Mouse (Mus musculus): ENCODE results near the gene Cyp2t4. TPM values are rescaled to one million over a fixed set of nuclear protein-coding genes. Genes with fewer than 3 reads are reported as not detected.

Gene Cyp2t4
- polyA plus RNA-seq, 1 experiment from 2014 or later = 0.20 TPM

- no peak for TF ChIP-seq CTCF (IDR thresholded peaks at IDR 0.05; ENCODE audit: low read depth)
Measured at GRCm38 (mm10) chr7:27174896-27175295, 21.4 kb downstream of the Cyp2t4 start.

GRCm38 (mm10) chr7:27177942-27178323 is 24.4 kb downstream of the Cyp2t4 start:
- H3K36me3 ChIP-seq (ENCODE audit: insufficient read depth) = peaks cover 27% of the 10 kb centered on the region
- no peak for ATAC-seq (ENCODE audit: insufficient read depth)
- H3K4me2 ChIP-seq = peak overlapping the region; percentile 67
- no peaks in the 10 kb centered on the region for H3K9me3 ChIP-seq (ENCODE audit: low read depth, low read length)
- TF ChIP-seq CTCF (IDR thresholded peaks at IDR 0.05; ENCODE audit: low read depth) = no peak
- peaks cover 9% of the 10 kb centered on the region for H3K4me1 ChIP-seq (ENCODE audit: insufficient read depth)
- no peaks in the 10 kb centered on the region for H3K27me3 ChIP-seq (ENCODE audit: insufficient read depth, low read length)
- H3K4me3 ChIP-seq (ENCODE audit: low read depth, low read length) = peak overlapping the region; percentile 61
- WGBS = 12% methylated on average over 4 of the region's 4 CpGs
- DNase-seq = no peak
- H3K9ac ChIP-seq = peak overlapping the region; percentile 48
- H3K27ac ChIP-seq (ENCODE audit: low read depth) = peak overlapping the region; percentile 92

More at GRCm38 (mm10) chr7:27174896-27175295, 21.4 kb downstream of the Cyp2t4 start:
- Histone ChIP-seq H3K9me3 (ENCODE audit: low read depth, low read length) (no peaks in the 10 kb centered on the region), H3K9ac (no peak overlapping the region), H3K4me3 (ENCODE audit: low read depth, low read length) (no peak overlapping the region), H3K36me3 (ENCODE audit: insufficient read depth) (peaks cover 49% of the 10 kb centered on the region), H3K27ac (ENCODE audit: low read depth) (no peak overlapping the region), H3K4me2 (no peak overlapping the region), H3K4me1 (ENCODE audit: insufficient read depth) (peaks cover 9% of the 10 kb centered on the region), H3K27me3 (ENCODE audit: insufficient read depth, low read length) (no peaks in the 10 kb centered on the region)
- DNase-seq (no peak), ATAC-seq (ENCODE audit: insufficient read depth) (no peak)
- WGBS = 91% methylated on average over 7 of the region's 7 CpGs

- Histone ChIP-seq H3K4me3 (ENCODE audit: low read depth, low read length) (peak within 1 kb of the TSS; percentile 61), H3K4me1 (ENCODE audit: insufficient read depth) (peaks cover 9% of the 10 kb centered on the region), H3K9ac (peak within 1 kb of the TSS; percentile 48), H3K27ac (ENCODE audit: low read depth) (peak within 1 kb of the TSS; percentile 92), H3K36me3 (ENCODE audit: insufficient read depth) (peaks cover 27% of the 10 kb centered on the region; the same call in 1 of the 2 replicates), H3K9me3 (ENCODE audit: low read depth, low read length) (no peaks in the 10 kb centered on the region), H3K27me3 (ENCODE audit: insufficient read depth, low read length) (no peaks in the 10 kb centered on the region), H3K4me2 (peak within 1 kb of the TSS; percentile 67)
- TF ChIP-seq CTCF (IDR thresholded peaks at IDR 0.05; ENCODE audit: low read depth) = peak; percentile 75
- ATAC-seq (ENCODE audit: insufficient read depth) = peak; percentile 97
- WGBS = under 1% methylated on average over 53 of the region's 53 CpGs
- DNase-seq = peak; percentile 99
Measured at GRCm38 (mm10) chr7:27178324-27179216, 25.1 kb downstream of the Cyp2t4 start, which contains the start of gene Rab4b. Gene Rab4b (minus strand): TSS chr7:27178896.

GRCm38 (mm10) chr7:27179217-27179918 is 25.9 kb downstream of the Cyp2t4 start:
- Histone ChIP-seq H3K4me3 (ENCODE audit: low read depth, low read length) (peak overlapping the region; percentile 61), H3K27ac (ENCODE audit: low read depth) (peak overlapping the region; percentile 92), H3K36me3 (ENCODE audit: insufficient read depth) (peaks cover 26% of the 10 kb centered on the region; the same call in 1 of the 2 replicates), H3K9me3 (ENCODE audit: low read depth, low read length) (no peaks in the 10 kb centered on the region), H3K4me2 (peak overlapping the region; percentile 67), H3K9ac (peak overlapping the region; percentile 32; the same call in 1 of the 2 replicates), H3K4me1 (ENCODE audit: insufficient read depth) (peaks cover 9% of the 10 kb centered on the region), H3K27me3 (ENCODE audit: insufficient read depth, low read length) (no peaks in the 10 kb centered on the region)
- no peak for DNase-seq
- TF ChIP-seq CTCF (IDR thresholded peaks at IDR 0.05; ENCODE audit: low read depth) = no peak
- WGBS = 39% methylated on average over 16 of the region's 16 CpGs
- no peak for ATAC-seq (ENCODE audit: insufficient read depth)

- DNase-seq = peak; percentile 70
- peaks cover 26% of the 10 kb centered on the region for H3K36me3 ChIP-seq (ENCODE audit: insufficient read depth)
- H3K4me1 ChIP-seq (ENCODE audit: insufficient read depth) = peaks cover 9% of the 10 kb centered on the region
- H3K9me3 ChIP-seq (ENCODE audit: low read depth, low read length) = no peaks in the 10 kb centered on the region
- H3K4me2 ChIP-seq = peak overlapping the region; percentile 67
- H3K27ac ChIP-seq (ENCODE audit: low read depth) = peak overlapping the region; percentile 92
- no peak for TF ChIP-seq CTCF (IDR thresholded peaks at IDR 0.05; ENCODE audit: low read depth)
- WGBS = 33% methylated on average over 5 of the region's 5 CpGs
- ATAC-seq (ENCODE audit: insufficient read depth) = no peak
- no peaks in the 10 kb centered on the region for H3K27me3 ChIP-seq (ENCODE audit: insufficient read depth, low read length)
- H3K4me3 ChIP-seq (ENCODE audit: low read depth, low read length) = peak overlapping the region; percentile 61
- H3K9ac ChIP-seq = peak overlapping the region; percentile 36; the same call in 1 of the 2 replicates
Measured at GRCm38 (mm10) chr7:27180036-27180435, 26.5 kb downstream of the Cyp2t4 start.

GRCm38 (mm10) chr7:27180837-27181695 is 27.6 kb downstream of the Cyp2t4 start, which contains the start of the genes Gm21983 and Mia:
Gene Gm21983 (minus strand): TSS chr7:27181086.
Gene Mia (minus strand): TSS chr7:27181157.
- DNase-seq (peak; percentile 76), ATAC-seq (ENCODE audit: insufficient read depth) (peak; percentile 4; the same call in 1 of the 2 replicates)
- H3K4me1 ChIP-seq (ENCODE audit: insufficient read depth) = peaks cover 9% of the 10 kb centered on the region
- H3K27me3 ChIP-seq (ENCODE audit: insufficient read depth, low read length) = no peaks in the 10 kb centered on the region
- peak within 1 kb of the TSS; percentile 36 for H3K9ac ChIP-seq
- no peaks in the 10 kb centered on the region for H3K9me3 ChIP-seq (ENCODE audit: low read depth, low read length)
- H3K27ac ChIP-seq (ENCODE audit: low read depth) = peak within 1 kb of the TSS; percentile 92
- no peak for TF ChIP-seq CTCF (IDR thresholded peaks at IDR 0.05; ENCODE audit: low read depth)
- 46% methylated on average over 14 of the region's 14 CpGs for WGBS
- peak within 1 kb of the TSS; percentile 61 for H3K4me3 ChIP-seq (ENCODE audit: low read depth, low read length)
- peaks cover 33% of the 10 kb centered on the region for H3K36me3 ChIP-seq (ENCODE audit: insufficient read depth)
- H3K4me2 ChIP-seq = peak within 1 kb of the TSS; percentile 67

All from lung, embryonic 14.5 days (tissue).